Mouse (Mus musculus): ENCODE data around the gene Zfp715.

DNA sequence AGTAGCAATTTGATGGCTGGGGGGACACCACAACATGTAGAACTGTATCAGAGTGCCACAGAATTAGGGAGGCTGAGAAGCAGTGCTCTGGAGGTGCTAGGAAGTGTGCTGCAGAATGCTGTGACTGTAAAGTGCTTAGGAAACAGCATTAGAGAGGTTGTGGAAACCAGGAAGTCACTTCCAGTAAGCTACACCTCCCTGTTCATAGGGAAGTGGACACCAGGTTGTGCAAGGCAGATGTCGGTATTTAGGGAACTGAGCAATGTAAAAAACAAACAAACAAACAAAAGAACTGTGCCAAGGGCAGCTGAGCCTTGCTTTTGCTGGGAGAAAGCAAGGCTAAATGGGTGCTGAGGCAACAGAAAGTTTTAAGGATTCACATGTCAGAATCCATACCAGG lies 39.6 kb downstream of the Zfp715 start:
- TF ChIP-seq POLR2A (IDR thresholded peaks at IDR 0.05; ENCODE audit: low read depth, low read length) (no peak), CTCF (conservative IDR thresholded peaks at IDR 0.05; ENCODE audit: insufficient read depth, insufficient read length, low read depth, low read length) (no peak)
